Mouse (Mus musculus): ENCODE measurements around the gene Tmem200b. TPM values are rescaled to one million over a fixed set of nuclear protein-coding genes. Genes with fewer than 3 reads are reported as not detected.

Gene Tmem200b
- polyA plus RNA-seq, 1 experiment: not detected

- Histone ChIP-seq H3K4me3 (ENCODE audit: low read depth, low read length) (no peak overlapping the region), H3K27ac (ENCODE audit: insufficient read depth, low read length) (no peak overlapping the region), H3K9ac (ENCODE audit: low read depth, poor library complexity, severe bottlenecking) (peak overlapping the region; percentile 100), H3K27me3 (ENCODE audit: control insufficient read depth, insufficient read depth, low read length, poor library complexity, severe bottlenecking) (no peaks in the 10 kb centered on the region), H3K9me3 (replicated peaks; ENCODE audit: control insufficient read depth, insufficient read depth, low read length, poor library complexity, severe bottlenecking) (no peaks in the 10 kb centered on the region), H3K36me3 (ENCODE audit: control insufficient read depth, insufficient read depth, low read length, poor library complexity, severe bottlenecking) (no peaks in the 10 kb centered on the region), H3K4me1 (ENCODE audit: control insufficient read depth, insufficient read depth, low read length) (peaks cover 4% of the 10 kb centered on the region)
- TF ChIP-seq EP300 (IDR thresholded peaks at IDR 0.05; ENCODE audit: insufficient read depth, low read depth, low read length) (no peak), CTCF (IDR thresholded peaks at IDR 0.05; ENCODE audit: low read depth, low read length) (no peak), POLR2A (IDR thresholded peaks at IDR 0.05; ENCODE audit: insufficient read depth, low read length) (no peak)
Observed at GRCm38 (mm10) chr4:131875242-131875641, 46.3 kb upstream of the Tmem200b start.

GRCm38 (mm10) chr4:131876836-131877235 is 44.7 kb upstream of the Tmem200b start:
- Histone ChIP-seq H3K27ac (ENCODE audit: insufficient read depth, low read length) (no peak overlapping the region), H3K4me1 (ENCODE audit: control insufficient read depth, insufficient read depth, low read length) (peaks cover 4% of the 10 kb centered on the region), H3K4me3 (ENCODE audit: low read depth, low read length) (no peak overlapping the region), H3K36me3 (ENCODE audit: control insufficient read depth, insufficient read depth, low read length, poor library complexity, severe bottlenecking) (no peaks in the 10 kb centered on the region), H3K27me3 (ENCODE audit: control insufficient read depth, insufficient read depth, low read length, poor library complexity, severe bottlenecking) (no peaks in the 10 kb centered on the region), H3K9ac (ENCODE audit: low read depth, poor library complexity, severe bottlenecking) (no peak overlapping the region), H3K9me3 (replicated peaks; ENCODE audit: control insufficient read depth, insufficient read depth, low read length, poor library complexity, severe bottlenecking) (no peaks in the 10 kb centered on the region)
- no peak for TF ChIP-seq EP300 (IDR thresholded peaks at IDR 0.05; ENCODE audit: insufficient read depth, low read depth, low read length)
- TF ChIP-seq POLR2A (IDR thresholded peaks at IDR 0.05; ENCODE audit: insufficient read depth, low read length): no peak
- TF ChIP-seq CTCF (IDR thresholded peaks at IDR 0.05; ENCODE audit: low read depth, low read length): no peak

GRCm38 (mm10) chr4:131879692-131880091 is 41.9 kb upstream of the Tmem200b start:
- no peak overlapping the region for H3K4me3 ChIP-seq (ENCODE audit: low read depth, low read length)
- H3K4me1 ChIP-seq (ENCODE audit: control insufficient read depth, insufficient read depth, low read length): peaks cover 4% of the 10 kb centered on the region
- H3K36me3 ChIP-seq (ENCODE audit: control insufficient read depth, insufficient read depth, low read length, poor library complexity, severe bottlenecking): 0 out of 2 replicates have a peak, but pooled peaks cover 2% of the 10 kb centered on the region
- H3K9ac ChIP-seq (ENCODE audit: low read depth, poor library complexity, severe bottlenecking): no peak overlapping the region
- H3K27ac ChIP-seq (ENCODE audit: insufficient read depth, low read length): no peak overlapping the region
- no peaks in the 10 kb centered on the region for H3K27me3 ChIP-seq (ENCODE audit: control insufficient read depth, insufficient read depth, low read length, poor library complexity, severe bottlenecking)
- no peak for TF ChIP-seq CTCF (IDR thresholded peaks at IDR 0.05; ENCODE audit: low read depth, low read length)
- no peak for TF ChIP-seq POLR2A (IDR thresholded peaks at IDR 0.05; ENCODE audit: insufficient read depth, low read length)
- no peak for TF ChIP-seq EP300 (IDR thresholded peaks at IDR 0.05; ENCODE audit: insufficient read depth, low read depth, low read length)
- H3K9me3 ChIP-seq (replicated peaks; ENCODE audit: control insufficient read depth, insufficient read depth, low read length, poor library complexity, severe bottlenecking): no peaks in the 10 kb centered on the region

DNA sequence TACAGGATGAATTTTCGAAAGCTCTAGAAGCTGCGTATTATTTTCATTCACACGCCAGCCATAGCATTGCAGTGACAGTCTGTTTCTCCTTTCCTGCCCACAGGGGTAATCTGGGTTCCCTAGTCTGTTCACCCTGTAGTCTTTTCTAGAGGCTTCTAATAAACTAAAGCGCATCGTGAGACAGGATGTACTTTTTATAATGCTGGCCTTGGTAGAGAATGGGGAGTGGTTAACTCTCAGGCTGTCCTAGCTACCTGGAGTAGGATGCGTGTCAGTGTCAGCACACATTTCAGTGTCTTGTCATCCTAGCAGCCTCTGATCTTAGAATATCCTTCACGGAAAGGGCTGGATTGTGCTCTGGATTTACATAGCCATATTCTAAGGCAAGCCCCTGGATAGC is 40.3 kb upstream of the Tmem200b start:
- Histone ChIP-seq H3K36me3 (ENCODE audit: control insufficient read depth, insufficient read depth, low read length, poor library complexity, severe bottlenecking) (peaks cover 11% of the 10 kb centered on the region; the same call in 1 of the 2 replicates), H3K27ac (ENCODE audit: insufficient read depth, low read length) (no peak overlapping the region), H3K9me3 (replicated peaks; ENCODE audit: control insufficient read depth, insufficient read depth, low read length, poor library complexity, severe bottlenecking) (no peaks in the 10 kb centered on the region), H3K27me3 (ENCODE audit: control insufficient read depth, insufficient read depth, low read length, poor library complexity, severe bottlenecking) (no peaks in the 10 kb centered on the region), H3K9ac (ENCODE audit: low read depth, poor library complexity, severe bottlenecking) (no peak overlapping the region; the same call in 1 of the 2 replicates), H3K4me1 (ENCODE audit: control insufficient read depth, insufficient read depth, low read length) (peaks cover 2% of the 10 kb centered on the region), H3K4me3 (ENCODE audit: low read depth, low read length) (no peak overlapping the region)
- no peak for TF ChIP-seq POLR2A (IDR thresholded peaks at IDR 0.05; ENCODE audit: insufficient read depth, low read length)
- no peak for TF ChIP-seq EP300 (IDR thresholded peaks at IDR 0.05; ENCODE audit: insufficient read depth, low read depth, low read length)
- TF ChIP-seq CTCF (IDR thresholded peaks at IDR 0.05; ENCODE audit: low read depth, low read length): no peak

DNA sequence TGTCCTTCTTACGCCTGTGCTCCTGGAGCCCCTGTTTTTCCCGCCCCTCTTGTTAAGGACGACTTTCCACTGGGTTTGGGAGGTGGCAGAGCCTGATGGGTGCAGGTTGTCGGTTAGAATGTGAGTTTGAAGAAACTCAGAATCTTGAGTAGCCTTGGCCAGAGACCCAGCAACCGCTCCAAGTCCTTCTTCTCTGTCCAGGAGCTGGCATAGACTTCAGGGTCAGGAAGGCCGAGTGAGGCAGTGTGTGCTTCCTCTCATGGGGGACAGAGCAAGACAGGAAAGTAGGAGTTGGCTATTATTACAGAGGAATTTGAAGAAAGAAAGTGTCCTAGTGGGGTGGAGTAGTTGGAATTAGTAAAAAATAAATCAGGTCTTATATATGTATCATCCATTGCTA is 38.0 kb upstream of the Tmem200b start:
- Histone ChIP-seq H3K4me1 (ENCODE audit: control insufficient read depth, insufficient read depth, low read length) (no peaks in the 10 kb centered on the region), H3K27me3 (ENCODE audit: control insufficient read depth, insufficient read depth, low read length, poor library complexity, severe bottlenecking) (no peaks in the 10 kb centered on the region), H3K9ac (ENCODE audit: low read depth, poor library complexity, severe bottlenecking) (no peak overlapping the region), H3K9me3 (replicated peaks; ENCODE audit: control insufficient read depth, insufficient read depth, low read length, poor library complexity, severe bottlenecking) (no peaks in the 10 kb centered on the region), H3K36me3 (ENCODE audit: control insufficient read depth, insufficient read depth, low read length, poor library complexity, severe bottlenecking) (peaks cover 11% of the 10 kb centered on the region; the same call in 1 of the 2 replicates), H3K27ac (ENCODE audit: insufficient read depth, low read length) (no peak overlapping the region), H3K4me3 (ENCODE audit: low read depth, low read length) (no peak overlapping the region)
- TF ChIP-seq CTCF (IDR thresholded peaks at IDR 0.05; ENCODE audit: low read depth, low read length) (no peak), POLR2A (IDR thresholded peaks at IDR 0.05; ENCODE audit: insufficient read depth, low read length) (no peak), EP300 (IDR thresholded peaks at IDR 0.05; ENCODE audit: insufficient read depth, low read depth, low read length) (no peak)

DNA sequence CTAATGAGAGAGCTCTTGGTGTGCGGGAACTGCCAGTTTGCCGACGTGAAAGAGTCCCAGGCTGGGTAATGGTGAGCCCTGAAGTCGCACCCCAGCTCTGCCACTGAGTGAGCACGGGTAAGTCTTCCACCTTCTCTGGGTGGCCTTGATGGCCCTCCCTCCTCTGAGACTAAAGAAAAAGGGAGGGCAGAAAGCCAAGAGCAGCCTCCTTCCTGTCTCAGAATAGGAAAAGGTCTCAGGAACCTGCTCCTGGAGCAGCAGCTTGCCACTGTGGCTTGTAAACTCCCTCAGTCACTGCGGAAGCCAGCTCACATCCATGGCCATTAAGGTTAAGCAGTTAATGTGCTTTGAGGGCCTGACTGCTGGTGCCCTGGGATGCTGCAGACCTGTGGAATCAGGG is 36.2 kb upstream of the Tmem200b start:
- no peaks in the 10 kb centered on the region for H3K9me3 ChIP-seq (replicated peaks; ENCODE audit: control insufficient read depth, insufficient read depth, low read length, poor library complexity, severe bottlenecking)
- H3K36me3 ChIP-seq (ENCODE audit: control insufficient read depth, insufficient read depth, low read length, poor library complexity, severe bottlenecking): peaks cover 11% of the 10 kb centered on the region; the same call in 1 of the 2 replicates
- no peak overlapping the region for H3K9ac ChIP-seq (ENCODE audit: low read depth, poor library complexity, severe bottlenecking)
- no peak overlapping the region for H3K4me3 ChIP-seq (ENCODE audit: low read depth, low read length)
- no peak for TF ChIP-seq CTCF (IDR thresholded peaks at IDR 0.05; ENCODE audit: low read depth, low read length)
- no peak for TF ChIP-seq EP300 (IDR thresholded peaks at IDR 0.05; ENCODE audit: insufficient read depth, low read depth, low read length)
- TF ChIP-seq POLR2A (IDR thresholded peaks at IDR 0.05; ENCODE audit: insufficient read depth, low read length): no peak
- H3K27me3 ChIP-seq (ENCODE audit: control insufficient read depth, insufficient read depth, low read length, poor library complexity, severe bottlenecking): no peaks in the 10 kb centered on the region
- H3K27ac ChIP-seq (ENCODE audit: insufficient read depth, low read length): no peak overlapping the region
- no peaks in the 10 kb centered on the region for H3K4me1 ChIP-seq (ENCODE audit: control insufficient read depth, insufficient read depth, low read length)
